ENCODE assay signal across 11 mouse cellular contexts in the genomic region with DNA sequence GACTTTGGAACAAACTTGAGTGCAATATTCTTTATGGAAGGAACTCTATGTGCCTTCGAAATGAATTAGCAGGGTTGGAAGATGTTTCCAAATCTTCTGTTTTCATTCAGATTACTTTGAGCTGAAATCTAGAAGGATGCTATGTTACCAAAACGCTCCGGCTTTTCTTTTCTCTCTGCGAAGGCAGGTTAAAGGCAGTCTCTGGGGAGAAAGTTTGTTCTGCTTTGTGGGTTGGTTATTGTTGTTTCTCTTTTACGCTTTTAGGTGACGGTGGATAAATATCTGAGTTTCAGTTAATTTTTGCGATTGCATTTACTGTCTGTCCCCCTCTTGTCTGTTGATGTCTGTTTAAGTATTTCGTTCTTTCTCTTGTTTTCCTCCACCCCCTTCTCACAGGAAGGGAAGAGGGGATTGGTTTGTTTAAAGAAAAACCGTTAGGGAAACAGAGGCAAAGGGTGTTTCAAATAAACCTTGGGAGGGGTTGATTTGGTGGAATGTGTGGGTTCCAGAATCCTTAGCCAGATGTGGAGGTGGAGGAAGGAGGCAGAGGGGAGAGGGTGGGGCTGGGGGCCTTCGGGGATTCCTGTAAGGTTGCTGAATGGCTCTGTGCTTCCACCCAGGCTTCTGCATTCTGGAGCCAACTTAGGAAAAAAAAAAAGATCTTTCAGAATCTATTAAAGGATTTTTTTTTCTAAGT. TPM values are rescaled to one million over a fixed set of nuclear protein-coding genes. Genes with fewer than 3 reads are reported as not detected.
DNase-seq lines count a peak whose midpoint lies in the region; ATAC-seq lines count a peak whose summit lies in the region.
"Had no signal": no experiment of that assay in that cellular context is flagged by ENCODE, and none has a peak within 500 bp of the region (broad histone marks: within the 10 kb centered on the region; RNA-seq: fewer than 3 reads in every experiment).

No protein-coding gene starts in this region.

- no peaks in the 10 kb centered on the region for H3K9me3 ChIP-seq in hindbrain, embryonic 10.5 days
- no peaks in the 10 kb centered on the region for H3K9me3 ChIP-seq in hindbrain, embryonic 11.5 days (ENCODE audit: control insufficient read depth, low read length)
- no peaks in the 10 kb centered on the region for H3K9me3 ChIP-seq in intestine, embryonic 16.5 days (ENCODE audit: control insufficient read depth, low read length)

- no peaks in the 10 kb centered on the region for H3K27me3 ChIP-seq in hindbrain, embryonic 10.5 days (ENCODE audit: insufficient read depth, poor library complexity, severe bottlenecking)
- no peaks in the 10 kb centered on the region for H3K27me3 ChIP-seq in hindbrain, embryonic 11.5 days (ENCODE audit: control insufficient read depth, insufficient read depth, low read length)
- H3K27me3 ChIP-seq in intestine, embryonic 16.5 days (replicated peaks; ENCODE audit: control insufficient read depth, insufficient read depth, low read length): no peaks in the 10 kb centered on the region
- H3K27me3 ChIP-seq: Patski had no signal

- 59% methylated on average over 10 of the region's 10 CpGs for WGBS in hindbrain, embryonic 10.5 days
- WGBS in hindbrain, embryonic 11.5 days: 69% methylated on average over 10 of the region's 10 CpGs
- WGBS in intestine, embryonic 16.5 days: 44% methylated on average over 10 of the region's 10 CpGs

- ATAC-seq in hindbrain, embryonic 11.5 days (ENCODE audit: low FRiP score): no peak
- ATAC-seq in intestine, embryonic 16.5 days: no peak

- H3K4me2 ChIP-seq in hindbrain, embryonic 11.5 days (replicated peaks; ENCODE audit: low read depth, low read length): no peak overlapping the region
- H3K4me2 ChIP-seq in intestine, embryonic 16.5 days (ENCODE audit: low read depth, low read length): peak overlapping the region; percentile 56

- no peak for DNase-seq in hindbrain, embryonic 10.5 days (ENCODE audit: low spot score)
- no peak for DNase-seq in hindbrain, embryonic 11.5 days (ENCODE audit: low spot score)
- DNase-seq in thymus, postnatal 14 days: peak; percentile 16
- DNase-seq in thymus, adult 18-20 months: no peak
- no peak for DNase-seq in left cerebral cortex, postnatal 4 days
- no peak for DNase-seq in gastrocnemius, postnatal 14 days
- DNase-seq in ovary, postnatal 14 days (ENCODE audit: low spot score): no peak
- DNase-seq: cerebellum, adult 11 months had no signal

- peak overlapping the region; percentile 16; the same call in 1 of the 2 replicates for H3K4me3 ChIP-seq in hindbrain, embryonic 10.5 days
- H3K4me3 ChIP-seq in hindbrain, embryonic 11.5 days (ENCODE audit: low read depth, low read length): no peak overlapping the region
- peak overlapping the region; percentile 54 for H3K4me3 ChIP-seq in intestine, embryonic 16.5 days (ENCODE audit: low read length)

- H3K4me1 ChIP-seq in hindbrain, embryonic 10.5 days (replicated peaks): peaks cover 44% of the 10 kb centered on the region
- H3K4me1 ChIP-seq in hindbrain, embryonic 11.5 days (replicated peaks; ENCODE audit: control insufficient read depth, insufficient read depth, low read length): no peaks in the 10 kb centered on the region
- H3K4me1 ChIP-seq in intestine, embryonic 16.5 days (ENCODE audit: control insufficient read depth, insufficient read depth, low read length): peaks cover 45% of the 10 kb centered on the region

- no peak overlapping the region for H3K9ac ChIP-seq in hindbrain, embryonic 11.5 days (ENCODE audit: low read depth, low read length)
- peak overlapping the region; percentile 72 for H3K9ac ChIP-seq in intestine, embryonic 16.5 days (ENCODE audit: low read depth, low read length)

- intact Hi-C loops in left cerebral cortex, postnatal 4 days (cut with DNase I): no loop called here
- intact Hi-C loops in gastrocnemius, postnatal 14 days (cut with DNase I; ENCODE audit: low total_unique reads): no loop called here

- H3K36me3 ChIP-seq in hindbrain, embryonic 10.5 days: no peaks in the 10 kb centered on the region
- H3K36me3 ChIP-seq in hindbrain, embryonic 11.5 days (ENCODE audit: control insufficient read depth, insufficient read depth, low read length): no peaks in the 10 kb centered on the region
- H3K36me3 ChIP-seq in intestine, embryonic 16.5 days (ENCODE audit: control insufficient read depth, insufficient read depth, low read length): no peaks in the 10 kb centered on the region

- H3K27ac ChIP-seq in hindbrain, embryonic 10.5 days: peak overlapping the region; percentile 70
- H3K27ac ChIP-seq in hindbrain, embryonic 11.5 days (ENCODE audit: low read depth, low read length): no peak overlapping the region
- H3K27ac ChIP-seq in intestine, embryonic 16.5 days (ENCODE audit: low read length): peak overlapping the region; percentile 96

RNA-seq across cellular contexts. Expression of gene Emp1, which starts 1.1 kb away (rescaled TPM):
- polyA plus RNA-seq in hindbrain, embryonic 10.5 days (2016; fragmentation: Nextera tagmentation; extraction: Ambion mirVana): 6.2 and 10.5 TPM in 2 replicates
- 6.9 and 8.8 TPM in 2 replicates for polyA plus RNA-seq in hindbrain, embryonic 11.5 days (2014; fragmentation: Nextera tagmentation; extraction: Ambion mirVana)
- polyA plus RNA-seq in intestine, embryonic 16.5 days (2015; fragmentation: Nextera tagmentation; extraction: Ambion mirVana): 46.2 and 59.7 TPM in 2 replicates
- 1 to 10 TPM; 6.0 to 7.1 TPM for total RNA-seq in left cerebral cortex, postnatal 4 days (2021)
- total RNA-seq in gastrocnemius, postnatal 14 days (2021): 100 to 1,000 TPM in 1 of 2 experiments, 10 to 100 TPM in 1; 83.9 to 105 TPM

RNA-seq across cellular contexts. Expression of gene Pbp2, which starts 53.3 kb away (rescaled TPM):
- 0.29 TPM in 1 of 2 replicates, not detected in the other for polyA plus RNA-seq in hindbrain, embryonic 10.5 days (2016; fragmentation: Nextera tagmentation; extraction: Ambion mirVana)
- polyA plus RNA-seq in hindbrain, embryonic 11.5 days (2014; fragmentation: Nextera tagmentation; extraction: Ambion mirVana): 0.22 TPM in 1 of 2 replicates, not detected in the other
- 0.10 and 0.11 TPM in 2 replicates for polyA plus RNA-seq in intestine, embryonic 16.5 days (2015; fragmentation: Nextera tagmentation; extraction: Ambion mirVana)
- not detected for total RNA-seq in left cerebral cortex, postnatal 4 days (2021)
- total RNA-seq in gastrocnemius, postnatal 14 days (2021): not detected
- total RNA-seq: gastrocnemius, postnatal 10 days had no signal
- polyA plus RNA-seq: Patski had no signal
